Mouse (Mus musculus) midbrain, embryonic 12.5 days (tissue): ENCODE data around the gene Amd2. TPM values are rescaled to one million over a fixed set of nuclear protein-coding genes. Genes with fewer than 3 reads are reported as not detected.

Experiments
- ATAC-seq: fragments of 200-750 bp; cut with Nextera tagmentation; 2 replicates; pipeline ENCODE4 v1.8.0; 2017; ENCODE audit warnings: low read depth, moderate TSS enrichment, moderate library complexity; ENCODE audit not compliant: low FRiP score
- H3K27ac ChIP-seq: fragments of 300-500 bp; sonication (generic); replicated peaks from 2 replicates; pipeline ENCODE4 v1.5.1; 2016; ENCODE audit warnings: mild to moderate bottlenecking
- H3K27me3 ChIP-seq: fragments of 300-500 bp; sonication (generic); 2 replicates; pipeline ENCODE4 v1.6.1; 2016; ENCODE audit warnings: mild to moderate bottlenecking
- H3K36me3 ChIP-seq: fragments of 300-500 bp; sonication (generic); 2 replicates; pipeline ENCODE4 v1.6.1; 2016
- H3K4me1 ChIP-seq: fragments of 300-500 bp; sonication (generic); 2 replicates; pipeline ENCODE4 v1.6.1; 2016
- H3K4me2 ChIP-seq: fragments of 300-500 bp; sonication (generic); replicated peaks from 2 replicates; pipeline ENCODE4 v1.6.1; 2016; ENCODE audit warnings: mild to moderate bottlenecking, moderate library complexity
- H3K4me3 ChIP-seq: fragments of 300-500 bp; sonication (generic); 2 replicates; pipeline ENCODE4 v1.5.1; 2016; ENCODE audit warnings: mild to moderate bottlenecking
- H3K9ac ChIP-seq: fragments of 300-500 bp; sonication (generic); replicated peaks from 2 replicates; pipeline ENCODE4 v1.6.1; 2016; ENCODE audit warnings: mild to moderate bottlenecking, moderate library complexity
- H3K9me3 ChIP-seq: fragments of 300-500 bp; sonication (generic); 2 replicates; pipeline ENCODE4 v1.6.1; 2016; ENCODE audit warnings: mild to moderate bottlenecking
- WGBS: fragments of 180-500 bp; shearing (Covaris S2); methylation state at CpG from one replicate; pipeline ENCODE4 v1.1.7; 2016; 5-methylcytosine and 5-hydroxymethylcytosine counted together
- polyA plus RNA-seq: library from polyadenylated mRNA; unstranded; fragments of >200 nt; fragmentation: Nextera tagmentation; extraction: Ambion mirVana; gene quantifications from 2 replicates; pipeline ENCODE4 v1.2.1, GENCODE M21; 2016

The Amd2 gene
- polyA plus RNA-seq: 2.9 and 3.0 TPM in 2 replicates

DNA sequence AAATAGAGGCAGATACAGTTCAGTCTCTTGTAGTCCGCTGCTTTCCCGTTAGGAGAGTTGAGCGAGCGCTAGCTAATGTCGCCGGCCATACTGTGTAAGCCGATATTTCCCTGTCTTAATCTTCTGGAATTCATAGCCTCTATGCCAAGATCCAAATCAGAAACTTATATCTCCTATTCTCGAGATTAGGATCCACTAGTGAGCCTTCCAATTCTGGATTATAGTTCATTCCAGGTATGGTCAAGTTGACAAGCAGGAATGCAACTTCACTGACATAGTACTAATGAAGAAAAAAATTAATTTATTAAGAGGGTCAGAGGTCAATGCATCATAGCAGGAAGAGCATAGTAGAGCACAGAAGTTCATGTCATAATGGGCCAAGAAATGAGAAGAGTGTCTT lies at the start of gene Amd2:
TSS of gene Amd2 (minus strand) at position 101 of the 400 bp plus-strand sequence.
- no peak within 1 kb of the TSS for H3K4me3 ChIP-seq
- H3K27me3 ChIP-seq: no peaks in the 10 kb centered on the region
- no peak within 1 kb of the TSS for H3K4me2 ChIP-seq
- H3K36me3 ChIP-seq: no peaks in the 10 kb centered on the region
- H3K9ac ChIP-seq: no peak within 1 kb of the TSS
- no peaks in the 10 kb centered on the region for H3K9me3 ChIP-seq
- H3K27ac ChIP-seq: no peak within 1 kb of the TSS
- 95% methylated on average over 8 of the region's 8 CpGs for WGBS
- ATAC-seq: no peak
- no peaks in the 10 kb centered on the region for H3K4me1 ChIP-seq

DNA sequence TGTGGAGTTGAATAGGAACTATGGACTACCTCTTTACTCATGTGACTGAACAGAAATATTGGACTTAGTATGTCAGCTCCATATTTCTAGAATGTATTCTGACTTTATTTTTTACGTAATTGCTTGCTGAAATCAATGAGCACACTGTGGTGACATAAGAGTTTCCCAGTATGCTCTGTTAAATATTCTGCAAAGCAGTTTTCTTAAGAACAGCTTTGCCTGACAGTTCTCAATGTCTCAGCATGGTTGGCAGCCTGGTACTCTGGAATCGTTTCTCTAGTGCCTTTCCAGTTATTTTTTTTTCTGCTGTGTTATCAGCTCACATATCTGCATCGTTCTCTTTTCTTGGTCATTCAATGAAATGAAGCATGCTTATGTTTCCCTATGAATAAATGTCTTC lies 49.6 kb upstream of the Amd2 start:
- Histone ChIP-seq H3K27ac (no peak overlapping the region), H3K4me1 (no peaks in the 10 kb centered on the region), H3K4me3 (no peak overlapping the region), H3K27me3 (no peaks in the 10 kb centered on the region), H3K9ac (no peak overlapping the region), H3K9me3 (no peaks in the 10 kb centered on the region), H3K4me2 (no peak overlapping the region), H3K36me3 (no peaks in the 10 kb centered on the region)
- 81% methylated on average over 3 of the region's 3 CpGs for WGBS
- no peak for ATAC-seq

DNA sequence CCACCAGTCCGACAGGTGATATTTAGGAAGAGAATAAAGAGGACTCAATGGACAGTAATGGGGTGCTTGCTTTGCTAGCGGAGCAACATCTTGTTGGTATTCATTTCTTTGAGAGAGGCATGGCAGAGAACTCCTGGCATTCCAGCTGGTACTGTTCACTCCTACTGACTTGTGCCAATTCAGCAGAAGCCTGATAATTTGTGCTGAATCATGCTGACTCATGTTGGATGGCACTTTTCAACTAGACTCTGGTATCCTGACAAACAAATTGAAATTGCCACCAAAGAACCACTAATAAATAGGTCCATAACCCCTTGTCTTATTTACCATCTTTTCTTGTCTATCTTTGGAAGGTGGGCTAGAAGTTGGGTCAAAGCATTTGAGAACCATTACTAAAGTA lies 25.9 kb upstream of the Amd2 start:
- Histone ChIP-seq H3K36me3 (no peaks in the 10 kb centered on the region), H3K4me2 (no peak overlapping the region), H3K9me3 (no peaks in the 10 kb centered on the region), H3K9ac (no peak overlapping the region), H3K27ac (no peak overlapping the region), H3K4me3 (no peak overlapping the region), H3K27me3 (no peaks in the 10 kb centered on the region), H3K4me1 (no peaks in the 10 kb centered on the region)
- ATAC-seq: no peak
- WGBS: 89% methylated on average over 2 of the region's 2 CpGs

DNA sequence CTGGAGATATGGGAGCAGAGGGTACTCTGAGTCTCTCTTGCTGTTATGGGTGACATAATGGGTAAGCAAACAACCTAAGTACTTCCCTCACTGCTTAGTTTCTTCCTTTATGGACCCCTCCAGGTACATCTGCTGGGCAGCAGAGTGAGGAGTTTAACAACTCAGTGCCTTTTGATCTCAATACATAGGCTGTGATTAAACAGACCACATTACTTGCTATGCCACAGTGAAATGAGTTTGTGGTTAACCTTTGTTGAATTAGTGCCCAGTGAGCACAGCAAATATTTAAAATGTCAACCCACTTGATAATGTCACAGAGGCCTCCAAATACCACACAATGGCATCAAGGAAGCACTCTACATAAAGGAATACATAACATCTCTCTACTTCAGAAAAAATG lies 2.6 kb upstream of the Amd2 start:
- ATAC-seq: no peak
- Histone ChIP-seq H3K9ac (no peak overlapping the region), H3K27me3 (no peaks in the 10 kb centered on the region), H3K27ac (no peak overlapping the region), H3K36me3 (no peaks in the 10 kb centered on the region), H3K4me1 (no peaks in the 10 kb centered on the region), H3K4me2 (no peak overlapping the region), H3K4me3 (no peak overlapping the region), H3K9me3 (no peaks in the 10 kb centered on the region)
